Mouse (Mus musculus): ENCODE results near the gene Actn4. TPM values are rescaled to one million over a fixed set of nuclear protein-coding genes. Genes with fewer than 3 reads are reported as not detected.
"Not testable (repeated sequence)": the region's sequence is repeated elsewhere in the genome, so short reads cannot be mapped to it uniquely, and the experiment has no call there.

Gene Actn4
- total RNA-seq, 2 experiments from 2014 or later, result 29.6 to 46.1 TPM

DNA sequence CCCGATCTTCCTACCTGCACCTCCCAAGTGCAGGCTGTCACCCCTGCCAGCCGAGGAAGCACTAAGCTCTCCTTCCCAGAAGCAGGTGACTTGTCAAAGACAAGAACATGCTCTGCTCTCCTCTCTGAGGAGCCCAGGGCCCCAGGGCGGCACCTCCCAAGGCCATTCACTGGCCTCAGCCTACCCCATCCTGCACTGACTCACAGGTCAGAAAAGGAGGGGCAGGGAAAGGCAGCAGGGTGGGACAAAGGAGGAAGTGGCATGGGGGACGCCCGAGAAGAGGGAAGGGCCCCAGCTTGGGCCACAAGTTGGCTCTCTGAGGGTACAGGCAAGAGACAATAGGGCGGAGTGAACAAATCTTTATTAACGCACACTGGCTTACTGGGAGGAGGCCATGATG, 8.9 kb upstream of the Actn4 start:
- no peak for DNase-seq (ENCODE audit: low spot score)

DNA sequence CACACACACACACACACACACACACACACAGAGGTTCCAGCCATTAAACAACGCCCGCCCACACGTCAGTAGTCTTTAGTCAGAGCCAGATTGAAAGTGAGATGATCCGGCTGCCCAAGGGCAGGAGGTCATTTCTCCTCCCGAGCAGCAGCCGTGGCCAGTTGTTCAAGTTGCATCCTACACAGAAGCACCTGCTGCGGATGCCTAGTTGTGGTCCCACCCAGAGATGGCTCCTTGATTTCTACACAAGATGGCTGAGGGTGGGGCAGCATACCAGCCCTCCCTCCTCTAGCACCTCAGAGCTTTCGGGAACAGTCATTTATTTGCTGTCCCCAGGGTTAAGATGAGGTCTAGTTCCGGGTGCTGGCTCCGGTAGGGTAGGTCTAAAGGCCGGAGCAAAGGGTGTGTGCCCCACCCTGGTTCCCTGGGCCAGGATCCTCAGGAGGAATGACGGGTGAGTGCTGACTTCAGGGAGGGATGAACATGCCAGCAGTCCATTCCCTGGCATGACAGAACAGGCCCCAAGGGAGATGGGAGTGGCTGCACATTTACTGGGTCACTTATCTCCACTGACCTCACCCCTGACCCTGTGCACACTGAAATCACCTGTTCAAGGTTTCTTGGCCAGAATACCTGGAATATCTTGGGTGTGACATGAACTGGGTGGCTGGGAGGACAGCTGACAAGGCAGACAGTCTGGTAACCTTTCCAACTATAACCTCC, 7.7 kb upstream of the Actn4 start:
- DNase-seq (ENCODE audit: low spot score), result peak; percentile 63

DNA sequence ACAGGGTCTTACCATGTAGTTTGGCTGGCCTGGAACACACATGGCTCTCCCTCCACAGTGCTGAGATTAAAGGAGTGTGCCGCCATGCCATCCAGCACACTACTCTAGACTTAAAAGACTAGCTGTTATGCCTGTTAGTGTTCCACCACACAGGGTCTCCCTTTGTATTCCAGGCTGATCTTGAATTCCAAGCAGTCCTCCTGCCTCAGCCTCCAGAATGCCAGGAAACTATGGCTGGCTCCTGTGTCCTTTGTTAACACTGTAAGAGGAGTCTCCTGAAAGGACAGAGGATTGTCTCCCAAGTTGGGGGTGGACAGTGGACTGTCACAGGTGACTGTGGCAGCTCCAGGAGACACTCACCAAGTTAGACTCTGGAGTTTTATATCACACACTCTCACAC, 7.1 kb upstream of the Actn4 start:
- no peak for DNase-seq (ENCODE audit: low spot score)

DNA sequence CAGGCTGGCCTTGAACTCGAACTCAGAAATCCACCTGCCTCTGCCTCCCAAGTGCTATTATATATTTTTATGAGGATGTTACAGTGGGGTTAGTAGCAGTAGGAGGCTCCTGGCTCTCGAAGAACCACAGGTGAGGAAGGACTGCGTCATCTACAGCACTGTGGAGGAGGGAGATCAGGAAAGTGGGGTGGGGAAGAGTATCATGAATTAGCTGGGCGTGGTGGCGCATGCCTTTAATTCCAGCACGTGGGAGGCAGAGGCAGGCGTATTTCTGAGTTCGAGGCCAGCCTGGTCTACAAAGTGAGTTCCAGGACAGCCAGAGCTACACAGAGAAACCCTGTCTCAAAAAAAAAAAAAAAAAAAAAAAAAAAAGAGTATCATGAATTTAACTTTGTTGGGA, 6.0 kb upstream of the Actn4 start:
- not testable (repeated sequence) for DNase-seq (ENCODE audit: low spot score)

DNA sequence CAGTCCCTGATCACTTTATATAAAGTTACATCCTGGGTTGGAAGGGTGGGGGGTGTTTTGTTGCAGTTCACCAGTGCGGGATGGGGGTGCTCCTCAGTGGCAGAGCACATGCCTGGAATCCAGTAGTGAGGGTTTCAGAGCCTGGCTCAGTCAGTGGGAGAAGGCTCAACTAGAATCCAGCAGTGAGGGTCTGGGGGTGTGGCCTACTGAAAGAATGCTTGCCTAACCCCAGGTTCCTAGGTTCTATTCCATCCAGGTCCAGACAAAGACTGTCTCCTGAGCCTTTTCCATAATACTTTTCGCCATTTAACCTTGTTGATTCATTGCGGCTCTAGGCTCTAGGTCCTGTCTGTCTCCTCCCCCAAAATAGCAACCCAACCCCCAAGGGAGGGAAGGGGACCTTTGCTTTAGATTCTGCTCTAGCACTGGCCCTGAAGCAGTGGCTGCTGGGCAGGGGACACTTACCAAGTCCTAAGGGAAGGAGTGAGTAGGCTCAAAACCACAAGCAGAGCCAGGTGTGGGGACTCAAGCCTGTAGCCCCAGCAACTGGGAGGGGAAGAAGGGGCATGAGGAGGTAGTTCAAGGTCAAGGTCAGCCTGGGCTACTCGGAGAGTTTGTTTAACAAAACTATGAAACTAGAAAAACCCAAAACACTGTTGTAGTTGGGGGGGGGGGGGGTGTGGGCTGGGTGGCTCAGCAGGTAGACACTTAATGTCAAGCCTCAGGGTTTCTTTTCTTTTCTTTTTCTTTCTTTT, 4.8 kb upstream of the Actn4 start:
- no peak for DNase-seq (ENCODE audit: low spot score)

DNA sequence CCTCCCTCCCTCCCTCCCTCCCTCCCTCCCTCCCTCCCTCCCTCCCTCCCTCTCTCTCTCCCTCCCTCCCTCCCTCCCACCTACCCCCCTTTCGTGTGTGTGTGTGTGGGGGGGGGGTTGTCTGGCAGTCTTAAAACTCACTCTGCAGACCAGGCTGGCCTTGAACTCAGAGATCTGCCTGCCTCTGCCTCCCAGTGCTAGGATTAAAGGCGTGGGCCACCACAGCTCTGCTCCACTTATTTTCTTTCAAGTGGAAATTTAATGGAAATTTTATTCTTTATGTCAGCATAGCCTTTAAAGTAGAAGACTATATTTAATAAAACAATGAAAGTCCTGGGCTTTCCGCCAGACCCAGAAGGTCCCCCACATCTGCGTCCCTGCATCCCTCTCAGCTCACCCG, 4.0 kb upstream of the Actn4 start:
- no peak for DNase-seq (ENCODE audit: low spot score)

DNA sequence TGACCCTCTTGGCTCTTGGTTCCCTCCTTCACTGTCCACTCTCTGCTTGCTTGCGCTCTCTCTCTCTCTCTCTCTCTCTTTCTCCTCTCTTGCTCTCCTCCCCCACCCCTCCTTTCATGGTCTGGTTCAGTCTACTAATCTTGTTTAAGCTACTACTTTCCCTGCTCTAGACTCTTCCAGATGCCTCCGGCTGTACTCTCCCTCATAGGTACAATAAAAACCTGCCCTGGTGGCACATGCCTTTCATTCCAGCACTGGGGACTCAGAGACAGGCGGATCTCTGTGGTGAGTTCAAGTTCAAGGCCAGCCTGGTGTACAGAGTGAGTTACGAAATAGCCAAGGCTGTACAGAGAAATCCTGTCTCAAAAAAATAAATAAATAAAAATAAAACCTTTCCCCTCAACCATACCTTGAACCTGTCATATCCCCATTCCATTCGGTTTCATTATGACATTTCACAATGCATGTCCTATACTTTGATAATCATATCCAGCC, 3.3 kb upstream of the Actn4 start:
- DNase-seq (ENCODE audit: low spot score), result no peak

DNA sequence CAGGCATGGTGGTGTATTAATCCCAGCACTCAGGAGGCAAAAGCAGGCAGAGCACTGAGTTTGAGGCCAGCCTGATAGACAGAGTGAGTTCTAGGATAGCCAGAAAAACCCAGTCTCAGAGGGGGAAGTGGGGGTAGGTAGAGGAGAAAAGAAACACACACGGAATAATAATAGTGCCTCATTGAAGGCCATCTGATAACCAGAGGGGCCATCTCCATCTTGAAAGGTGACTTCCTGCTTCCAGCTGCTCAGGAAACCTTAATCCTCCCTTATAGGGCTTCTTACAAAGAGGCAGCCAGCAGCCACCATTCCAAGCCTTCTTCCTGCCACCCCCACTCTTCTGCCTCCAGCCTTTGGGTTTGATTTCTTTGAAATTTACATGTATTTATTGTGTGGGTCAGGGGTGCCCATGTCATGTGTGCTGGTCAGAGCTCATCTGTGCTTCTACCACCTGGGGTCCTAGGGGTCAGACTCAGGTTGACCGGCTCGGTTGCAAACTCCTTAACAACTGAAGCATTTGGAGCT, 1.3 kb upstream of the Actn4 start:
- DNase-seq (ENCODE audit: low spot score), result no peak

DNA sequence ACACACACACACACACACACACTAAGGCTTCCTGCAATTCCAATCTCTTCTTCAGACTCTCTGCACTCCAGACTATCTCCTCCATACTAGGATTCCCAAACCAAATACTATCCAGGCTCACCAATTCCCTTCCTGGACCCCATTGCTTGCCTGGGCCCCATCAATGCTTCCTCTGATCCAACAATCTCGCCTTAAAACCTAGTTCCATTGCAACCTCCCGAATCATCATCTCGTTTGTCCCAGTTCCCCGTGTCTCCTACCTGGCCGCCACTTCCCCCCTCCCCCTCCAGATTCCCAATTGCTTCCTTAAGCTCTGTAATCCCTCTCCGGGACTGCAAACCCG, 585 bp downstream of the Actn4 start:
- no peak for DNase-seq (ENCODE audit: low spot score)

DNA sequence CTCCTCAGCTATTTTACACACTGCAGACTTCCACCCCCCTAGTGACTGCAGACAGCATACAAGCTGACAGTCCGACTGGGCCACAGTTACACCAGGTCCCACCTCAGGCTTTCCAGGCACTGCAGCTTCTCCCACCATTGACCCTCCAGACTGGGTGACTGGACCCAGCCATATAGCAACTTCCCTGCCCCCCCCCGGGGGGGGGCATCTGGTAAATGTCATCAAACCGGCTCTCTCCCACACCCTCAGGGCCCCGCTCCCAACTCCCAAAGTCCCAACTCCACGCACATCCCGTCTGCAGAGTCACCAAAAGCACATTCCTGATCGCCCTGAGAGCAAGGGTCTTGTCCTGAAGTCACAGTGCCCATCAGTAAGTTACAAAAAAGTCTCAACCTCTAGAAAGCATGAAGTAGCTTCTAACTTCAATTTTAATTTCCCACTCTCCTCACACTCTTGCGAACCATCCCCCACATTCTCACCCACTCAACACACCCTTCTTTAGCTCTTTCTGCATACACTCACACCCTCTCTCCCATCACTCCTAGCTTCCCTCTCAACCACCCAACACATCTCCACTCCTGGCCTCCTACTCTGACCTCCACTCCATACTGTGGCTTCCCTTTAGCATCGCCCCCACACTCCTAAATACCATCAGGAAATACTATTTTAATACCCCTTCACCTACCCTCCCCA, 1.6 kb downstream of the Actn4 start:
- DNase-seq (ENCODE audit: low spot score), result no peak

DNA sequence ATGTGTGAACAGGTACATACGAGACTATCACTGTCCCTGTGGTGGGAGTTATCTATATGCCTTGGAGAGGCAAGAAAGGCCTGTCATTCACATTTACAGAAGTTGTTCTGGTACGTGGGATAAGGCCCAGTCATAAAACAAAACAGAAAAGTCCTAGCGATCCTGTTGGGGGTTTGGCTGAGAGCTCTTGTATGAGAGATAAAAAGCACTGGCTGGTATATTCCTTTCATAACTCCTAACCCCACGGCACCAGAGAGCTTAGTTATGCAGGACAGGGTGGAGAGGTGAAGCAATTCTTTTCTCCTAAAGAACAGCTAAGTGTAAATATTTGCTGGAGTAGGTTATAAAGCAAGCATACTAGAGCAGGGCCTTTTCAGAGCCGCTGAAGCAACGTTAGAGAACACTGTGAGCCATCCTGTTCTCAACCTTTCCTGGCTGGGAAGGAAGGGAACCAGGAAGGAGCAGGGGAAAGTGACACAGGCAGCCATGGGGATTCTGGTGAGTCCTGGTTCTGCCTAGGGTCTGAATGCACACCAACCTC, 2.6 kb downstream of the Actn4 start:
- no peak for DNase-seq (ENCODE audit: low spot score)

DNA sequence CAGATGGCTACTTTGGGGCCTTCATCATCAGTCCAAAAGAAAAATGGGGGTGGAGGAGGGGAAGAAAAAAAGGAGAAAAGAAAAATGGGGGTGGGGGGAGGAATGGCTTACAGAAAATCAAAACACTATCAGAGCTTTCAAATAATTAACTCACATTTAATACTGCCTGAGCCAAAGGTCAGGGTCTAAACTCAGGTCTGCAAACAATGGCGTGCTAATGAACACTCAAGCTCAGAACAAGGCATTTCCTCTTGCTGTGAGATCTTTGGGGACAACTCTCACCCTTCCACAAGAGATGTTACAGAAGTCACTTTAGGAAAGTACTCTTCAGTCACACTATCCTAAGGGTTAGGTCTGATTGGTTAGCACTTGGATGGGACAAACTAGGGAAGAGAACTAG, 3.4 kb downstream of the Actn4 start:
- no peak for DNase-seq (ENCODE audit: low spot score)

DNA sequence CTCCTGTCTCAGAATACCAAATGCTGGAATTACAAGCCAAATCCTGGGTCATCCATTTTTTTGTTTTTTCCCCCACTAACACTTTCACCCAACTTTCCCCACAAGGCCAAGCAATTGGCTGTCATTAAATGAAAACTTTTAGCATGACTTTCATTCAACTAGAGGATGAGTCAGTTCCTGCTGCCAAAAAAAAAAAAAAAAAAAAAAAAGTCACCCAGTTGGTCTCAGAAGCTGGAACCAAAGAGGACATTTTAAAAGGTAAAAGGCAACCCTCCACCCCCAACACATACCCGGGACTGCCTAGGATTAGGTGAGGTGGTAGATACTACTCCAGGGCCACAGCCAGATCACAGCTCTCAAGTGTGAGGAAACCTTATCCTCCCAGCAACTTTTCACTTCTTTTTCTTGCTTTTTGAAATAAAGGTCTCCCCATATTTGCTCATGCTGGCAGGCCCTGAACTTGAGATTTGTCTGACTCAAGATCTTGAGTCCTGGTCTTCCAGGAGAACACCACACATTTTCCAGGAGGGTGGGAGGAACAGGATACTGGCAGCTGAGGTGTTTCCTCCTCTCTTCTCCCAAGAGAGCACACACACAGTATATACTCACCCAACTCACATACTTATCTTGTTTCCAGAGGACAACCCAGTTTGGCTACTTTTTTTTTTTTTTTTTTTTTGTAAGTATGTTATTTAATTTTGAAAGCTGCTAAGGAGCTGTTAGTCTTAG, 4.0 kb downstream of the Actn4 start:
- no peak for DNase-seq (ENCODE audit: low spot score)

DNA sequence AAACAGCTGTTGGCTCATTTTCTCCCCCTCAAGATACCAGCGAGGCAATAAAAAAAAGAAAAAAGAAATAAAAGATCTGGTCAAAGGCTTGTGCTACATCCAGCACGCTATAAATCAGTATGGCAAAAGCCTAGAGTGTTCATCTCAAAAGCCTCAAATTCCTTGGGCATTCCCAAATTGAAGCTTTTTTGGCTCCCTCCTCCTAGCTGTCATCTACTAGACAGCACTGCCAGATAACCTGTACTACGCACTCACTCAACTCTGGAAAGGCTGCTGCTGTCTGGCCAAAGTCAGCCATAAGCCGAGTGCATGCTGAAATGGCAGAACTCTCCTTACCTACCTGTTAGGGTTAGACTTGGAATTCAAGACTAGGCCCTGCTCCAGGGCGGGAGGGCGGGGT, 4.9 kb downstream of the Actn4 start:
- DNase-seq (ENCODE audit: low spot score), result no peak

DNA sequence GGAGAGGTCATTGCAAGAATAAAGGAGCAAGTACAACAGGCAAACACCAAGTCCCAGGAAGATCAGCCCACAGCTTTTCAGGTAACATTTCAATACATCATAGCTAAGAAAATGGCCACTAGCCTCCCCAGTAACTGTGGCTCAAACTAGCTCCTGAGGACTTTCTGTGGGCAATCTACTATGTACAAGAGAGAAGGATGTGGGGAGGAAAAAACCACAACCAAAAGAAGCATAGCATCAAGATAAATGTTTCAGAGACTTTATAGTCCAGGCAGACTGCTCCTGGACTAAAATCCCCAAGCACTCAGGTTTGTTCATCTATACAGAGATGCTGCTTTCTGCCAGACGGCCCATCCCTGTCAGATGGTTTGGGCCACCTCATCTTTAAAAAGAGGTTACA, 5.9 kb downstream of the Actn4 start:
- no peak for DNase-seq (ENCODE audit: low spot score)

DNA sequence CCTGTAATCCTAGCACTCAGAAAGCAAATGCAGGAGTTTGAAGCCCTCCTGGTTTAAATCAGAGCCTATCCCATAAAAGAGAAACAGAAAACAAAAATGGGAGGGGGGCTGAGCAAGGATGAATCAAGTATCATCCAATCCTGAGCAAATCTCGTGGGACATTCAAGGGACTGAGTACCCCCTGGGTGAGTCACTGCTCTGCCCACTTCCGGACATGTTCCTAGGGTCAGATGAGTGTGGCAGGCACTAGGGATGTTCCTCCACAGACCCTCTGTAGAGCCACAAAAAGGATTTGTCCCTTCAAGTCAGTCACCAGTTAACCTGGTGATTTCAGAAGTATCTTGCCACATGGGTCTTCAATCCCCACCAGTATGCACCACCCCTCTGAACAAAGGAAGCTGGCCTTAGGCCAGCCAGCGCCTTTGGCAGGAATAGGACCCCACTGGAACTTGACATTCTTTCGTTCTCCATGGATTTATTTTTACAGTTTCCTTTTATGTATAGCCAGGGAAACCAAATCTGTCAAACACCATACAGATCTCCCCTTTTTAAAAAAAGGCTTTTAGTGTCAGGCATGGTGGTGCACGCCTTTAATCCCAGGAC, 6.7 kb downstream of the Actn4 start:
- DNase-seq (ENCODE audit: low spot score), result no peak

DNA sequence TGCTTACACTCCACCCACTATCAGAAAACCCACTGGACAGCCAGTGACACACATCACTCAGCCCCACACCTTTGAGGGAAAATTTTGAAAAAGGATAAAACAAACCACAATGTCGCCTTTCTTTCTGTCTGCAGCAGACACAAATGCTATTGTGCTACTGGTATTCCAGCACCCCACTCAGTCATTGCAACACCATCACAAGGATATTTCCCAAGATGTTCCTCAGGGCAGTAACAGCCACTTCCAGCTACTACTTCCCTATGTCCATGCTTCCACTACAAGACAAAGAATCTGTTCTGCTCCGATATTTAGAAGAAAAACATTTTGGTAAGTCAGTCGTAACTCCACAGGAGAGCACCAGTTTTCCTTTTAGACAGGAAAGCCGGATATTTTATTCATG, 7.4 kb downstream of the Actn4 start:
- DNase-seq (ENCODE audit: low spot score), result no peak

DNA sequence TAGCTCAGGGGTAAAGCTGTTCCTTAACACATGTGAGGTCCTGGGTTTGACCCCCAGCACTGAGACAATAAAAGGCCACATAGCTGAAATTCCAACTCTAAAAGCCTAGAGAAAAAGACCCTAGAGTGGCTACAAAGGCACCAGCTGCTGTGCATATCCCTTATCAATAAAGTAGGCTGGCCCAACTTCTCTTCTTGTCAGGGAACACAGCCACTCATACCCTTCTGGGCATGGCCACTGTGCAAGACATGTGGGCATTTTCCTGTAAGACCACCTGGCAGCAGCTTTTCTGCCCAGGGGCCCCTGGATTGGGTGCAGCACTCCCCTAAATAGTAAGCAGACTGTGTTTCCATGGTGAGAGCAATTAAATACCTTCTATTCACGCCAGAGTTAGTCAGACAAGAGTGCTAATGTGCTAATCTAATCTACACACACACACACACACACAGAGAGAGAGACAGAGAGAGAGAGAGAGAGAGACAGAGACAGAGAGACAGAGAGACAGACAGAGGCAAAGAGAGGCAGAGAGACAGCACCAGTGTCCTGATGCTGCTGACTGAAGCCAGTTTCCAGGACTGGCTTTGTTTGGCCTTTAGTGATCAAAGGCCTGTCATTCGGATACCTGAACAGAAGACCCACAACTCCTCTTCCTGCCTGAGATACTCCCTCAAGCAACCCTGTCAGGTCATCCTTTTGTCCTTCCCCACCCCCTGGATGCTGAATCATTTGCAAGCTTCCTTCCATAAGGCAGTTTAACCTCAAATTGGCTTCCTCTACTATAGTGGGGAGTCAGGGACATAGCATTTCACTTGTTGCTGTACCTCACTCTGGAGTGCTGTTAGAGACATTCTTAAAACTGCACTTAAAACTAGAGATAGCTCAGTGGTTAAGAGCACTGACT, 8.4 kb downstream of the Actn4 start:
- DNase-seq (ENCODE audit: low spot score), result no peak

DNA sequence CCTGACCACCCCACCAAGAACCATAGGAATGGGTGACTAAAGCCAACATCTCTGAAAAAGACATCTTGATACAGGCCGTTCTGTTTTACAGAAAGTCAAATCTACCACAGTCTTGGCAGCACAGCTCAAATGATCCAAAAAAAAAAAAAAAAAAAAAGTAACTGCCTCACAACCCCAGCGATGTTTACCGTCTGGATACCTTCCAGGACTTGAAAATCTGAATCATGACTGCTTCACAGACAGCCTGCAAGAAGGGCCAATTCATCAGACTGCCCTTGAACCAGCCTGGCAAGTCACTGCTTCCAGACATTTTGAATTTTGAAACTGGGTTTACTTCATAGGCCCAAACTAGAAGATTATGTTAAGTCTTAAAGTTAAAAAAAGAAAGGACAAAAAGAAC, 9.4 kb downstream of the Actn4 start:
- DNase-seq (ENCODE audit: low spot score), result no peak

DNA sequence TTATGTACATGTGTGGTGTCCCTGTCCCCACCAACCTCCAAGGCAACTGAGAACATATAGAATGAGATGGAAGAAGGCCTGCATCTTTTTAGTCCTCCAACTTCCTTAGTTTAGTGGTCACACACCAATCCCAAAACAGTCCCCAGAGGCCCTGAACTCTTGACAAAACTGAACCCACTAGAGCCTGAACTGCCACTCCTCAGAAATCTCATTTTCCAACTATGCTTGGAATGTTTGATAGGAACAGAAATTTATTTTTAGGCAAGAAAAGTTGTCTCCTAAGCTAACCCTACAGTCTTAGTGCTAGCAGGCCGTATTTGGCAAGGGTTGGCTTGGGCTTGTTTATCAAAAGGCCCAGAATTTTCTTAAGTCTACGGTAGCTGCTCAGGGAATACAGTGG, 10.4 kb downstream of the Actn4 start:
- no peak for DNase-seq (ENCODE audit: low spot score)

Measured in gastrocnemius, adult 18-20 months (tissue).